Mouse (Mus musculus): ENCODE measurements around the gene Mmp15. TPM values are rescaled to one million over a fixed set of nuclear protein-coding genes. Genes with fewer than 3 reads are reported as not detected.
A peak's percentile ranks its signal among the peaks of the same experiment; 100 is the strongest.

The Mmp15 gene
- polyA plus RNA-seq, 1 experiment from 2014 or later = 26.0 TPM

GRCm38 (mm10) chr8:95326822-95327221, 25.2 kb upstream of the Mmp15 start:
- no peak for ATAC-seq

GRCm38 (mm10) chr8:95327866-95328465, 24.1 kb upstream of the Mmp15 start:
- no peak for ATAC-seq
- Histone ChIP-seq H3K27ac (ENCODE audit: low read length) (no peak overlapping the region), H3K4me2 (replicated peaks; ENCODE audit: low read depth, low read length) (no peak overlapping the region), H3K9ac (replicated peaks; ENCODE audit: low read depth) (no peak overlapping the region), H3K4me1 (ENCODE audit: insufficient read depth, low read depth, low read length) (peaks cover 16% of the 10 kb centered on the region; the same call in 1 of the 2 replicates), H3K4me3 (ENCODE audit: low read depth, low read length) (no peak overlapping the region), H3K27me3 (replicated peaks; ENCODE audit: insufficient read depth, low read length) (no peaks in the 10 kb centered on the region), H3K9me3 (ENCODE audit: low read length) (no peaks in the 10 kb centered on the region), H3K36me3 (ENCODE audit: insufficient read depth, low read length) (peaks cover 16% of the 10 kb centered on the region)
- 90% methylated on average over 43 of the region's 46 CpGs for WGBS
- no peak for TF ChIP-seq CTCF (IDR thresholded peaks at IDR 0.05)
- no peak for TF ChIP-seq EP300 (IDR thresholded peaks at IDR 0.05)
- DNase-seq (ENCODE audit: low spot score) = no peak

More at GRCm38 (mm10) chr8:95326822-95327221, 25.2 kb upstream of the Mmp15 start:
- H3K36me3 ChIP-seq (ENCODE audit: insufficient read depth, low read length) = peaks cover 16% of the 10 kb centered on the region
- no peaks in the 10 kb centered on the region for H3K27me3 ChIP-seq (replicated peaks; ENCODE audit: insufficient read depth, low read length)
- H3K4me1 ChIP-seq (ENCODE audit: insufficient read depth, low read depth, low read length) = peaks cover 12% of the 10 kb centered on the region; the same call in 1 of the 2 replicates
- no peak overlapping the region for H3K4me2 ChIP-seq (replicated peaks; ENCODE audit: low read depth, low read length)
- H3K9me3 ChIP-seq (ENCODE audit: low read length) = no peaks in the 10 kb centered on the region
- 0 out of 2 replicates have a peak overlapping the region, but pooled peaks have one; percentile 38 for H3K27ac ChIP-seq (ENCODE audit: low read length)
- 70% methylated on average over 5 of the region's 5 CpGs for WGBS
- no peak for TF ChIP-seq CTCF (IDR thresholded peaks at IDR 0.05)
- peak; percentile 63 for TF ChIP-seq EP300 (IDR thresholded peaks at IDR 0.05)
- H3K9ac ChIP-seq (replicated peaks; ENCODE audit: low read depth) = no peak overlapping the region
- no peak for DNase-seq (ENCODE audit: low spot score)
- no peak overlapping the region for H3K4me3 ChIP-seq (ENCODE audit: low read depth, low read length)

- H3K9me3 ChIP-seq (ENCODE audit: low read length) = no peaks in the 10 kb centered on the region
- no peak for TF ChIP-seq EP300 (IDR thresholded peaks at IDR 0.05)
- H3K27ac ChIP-seq (ENCODE audit: low read length) = peak overlapping the region; percentile 96
- peak overlapping the region; percentile 86 for H3K9ac ChIP-seq (replicated peaks; ENCODE audit: low read depth)
- peak overlapping the region; percentile 84 for H3K4me3 ChIP-seq (ENCODE audit: low read depth, low read length)
- DNase-seq (ENCODE audit: low spot score) = no peak
- no peak for ATAC-seq
- H3K4me2 ChIP-seq (replicated peaks; ENCODE audit: low read depth, low read length) = peak overlapping the region; percentile 85
- H3K36me3 ChIP-seq (ENCODE audit: insufficient read depth, low read length) = peaks cover 16% of the 10 kb centered on the region
- WGBS = 71% methylated on average over 1 of the region's 1 CpGs
- H3K27me3 ChIP-seq (replicated peaks; ENCODE audit: insufficient read depth, low read length) = no peaks in the 10 kb centered on the region
- peaks cover 15% of the 10 kb centered on the region; the same call in 1 of the 2 replicates for H3K4me1 ChIP-seq (ENCODE audit: insufficient read depth, low read depth, low read length)
These were observed 21.7 kb upstream of the Mmp15 start for GRCm38 (mm10) chr8:95330367-95330766.

GRCm38 (mm10) chr8:95331156-95331719, 20.8 kb upstream of the Mmp15 start:
- no peak for TF ChIP-seq EP300 (IDR thresholded peaks at IDR 0.05)
- TF ChIP-seq CTCF (IDR thresholded peaks at IDR 0.05) = peak; percentile 35
- Histone ChIP-seq H3K9ac (replicated peaks; ENCODE audit: low read depth) (peak overlapping the region; percentile 86), H3K4me3 (ENCODE audit: low read depth, low read length) (peak overlapping the region; percentile 84), H3K36me3 (ENCODE audit: insufficient read depth, low read length) (peaks cover 16% of the 10 kb centered on the region), H3K4me2 (replicated peaks; ENCODE audit: low read depth, low read length) (peak overlapping the region; percentile 85), H3K27me3 (replicated peaks; ENCODE audit: insufficient read depth, low read length) (no peaks in the 10 kb centered on the region), H3K9me3 (ENCODE audit: low read length) (no peaks in the 10 kb centered on the region), H3K27ac (ENCODE audit: low read length) (peak overlapping the region; percentile 96), H3K4me1 (ENCODE audit: insufficient read depth, low read depth, low read length) (peaks cover 15% of the 10 kb centered on the region; the same call in 1 of the 2 replicates)
- ATAC-seq = peak; percentile 39
- under 1% methylated on average over 36 of the region's 38 CpGs for WGBS
- DNase-seq (ENCODE audit: low spot score) = peak; percentile 81

- WGBS = under 1% methylated on average over 66 of the region's 80 CpGs
- no peak for TF ChIP-seq EP300 (IDR thresholded peaks at IDR 0.05)
- TF ChIP-seq CTCF (IDR thresholded peaks at IDR 0.05) = peak; percentile 73
- Histone ChIP-seq H3K4me1 (ENCODE audit: insufficient read depth, low read depth, low read length) (peaks cover 15% of the 10 kb centered on the region; the same call in 1 of the 2 replicates), H3K9ac (replicated peaks; ENCODE audit: low read depth) (peak within 1 kb of the TSS; percentile 86), H3K36me3 (ENCODE audit: insufficient read depth, low read length) (peaks cover 16% of the 10 kb centered on the region), H3K9me3 (ENCODE audit: low read length) (no peaks in the 10 kb centered on the region), H3K27ac (ENCODE audit: low read length) (peak within 1 kb of the TSS; percentile 96), H3K4me2 (replicated peaks; ENCODE audit: low read depth, low read length) (peak within 1 kb of the TSS; percentile 85), H3K27me3 (replicated peaks; ENCODE audit: insufficient read depth, low read length) (no peaks in the 10 kb centered on the region), H3K4me3 (ENCODE audit: low read depth, low read length) (peak within 1 kb of the TSS; percentile 84)
- DNase-seq (ENCODE audit: low spot score) = peak; percentile 96
- ATAC-seq = peak; percentile 95
These were observed 20.2 kb upstream of the Mmp15 start, which contains the start of the genes Zfp319 and Usb1 for GRCm38 (mm10) chr8:95331720-95332436. Gene Zfp319, minus strand, starts transcription at chr8:95331950. Gene Usb1, plus strand, starts transcription at chr8:95332284.

Measured in lung, postnatal 0 days (tissue).